Comparison of ENCODE assay signal across 7 mouse cellular contexts in genomic region chr11:62550227-62550685, GRCm38 (mm10). TPM values are rescaled to one million over a fixed set of nuclear protein-coding genes. Genes with fewer than 3 reads are reported as not detected.
A peak's percentile ranks its signal among the peaks of the same experiment; 100 is the strongest.
DNase-seq lines count a peak whose midpoint lies in the region; ATAC-seq and TF ChIP-seq lines count a peak whose summit lies in the region.

No protein-coding gene starts in this region.

- peaks cover 36% of the 10 kb centered on the region for H3K4me1 ChIP-seq in forebrain, embryonic 15.5 days
- H3K4me1 ChIP-seq in hindbrain, embryonic 15.5 days (replicated peaks), result peaks cover 38% of the 10 kb centered on the region

- H3K27ac ChIP-seq in forebrain, embryonic 15.5 days (replicated peaks), result peak overlapping the region; percentile 98
- H3K27ac ChIP-seq in hindbrain, embryonic 15.5 days (replicated peaks), result peak overlapping the region; percentile 99
- peak overlapping the region; percentile 100 for H3K27ac ChIP-seq in left cerebral cortex, adult 2 months

- peak overlapping the region; percentile 92 for H3K9ac ChIP-seq in forebrain, embryonic 15.5 days (replicated peaks)
- H3K9ac ChIP-seq in hindbrain, embryonic 15.5 days, result peak overlapping the region; percentile 96

- H3K9me3 ChIP-seq in forebrain, embryonic 15.5 days, result no peaks in the 10 kb centered on the region
- H3K9me3 ChIP-seq in hindbrain, embryonic 15.5 days, result no peaks in the 10 kb centered on the region

- peak; percentile 79 for DNase-seq in NIH3T3 (ENCODE audit: low read depth)
- DNase-seq in cerebellum, adult 11 months, result peak; percentile 38
- peak; percentile 29 to 38 for DNase-seq in left cerebral cortex, adult 2 months (ENCODE audit: extremely low spot score in 1 of 2, low spot score in 2 of 2)
- DNase-seq in lung, postnatal 4 days, result peak; percentile 77 to 79
- peak; percentile 27 for DNase-seq in right cerebral cortex, postnatal 14 days

- ATAC-seq in forebrain, embryonic 15.5 days (replicated peaks), result peak; percentile 28
- ATAC-seq in hindbrain, embryonic 15.5 days (ENCODE audit: low FRiP score, low read depth), result peak; percentile 17

- peak overlapping the region; percentile 58 for H3K4me2 ChIP-seq in forebrain, embryonic 15.5 days (replicated peaks)
- H3K4me2 ChIP-seq in hindbrain, embryonic 15.5 days, result peak overlapping the region; percentile 79

- no peak for TF ChIP-seq CTCF in left cerebral cortex, adult 2 months (IDR thresholded peaks at IDR 0.05)

- 2% methylated on average over 11 of the region's 11 CpGs for WGBS in forebrain, embryonic 15.5 days
- WGBS in hindbrain, embryonic 15.5 days, result 2% methylated on average over 11 of the region's 11 CpGs

- peak overlapping the region; percentile 64 for H3K4me3 ChIP-seq in forebrain, embryonic 15.5 days
- peak overlapping the region; percentile 76 for H3K4me3 ChIP-seq in hindbrain, embryonic 15.5 days
- H3K4me3 ChIP-seq in left cerebral cortex, adult 2 months, result peak overlapping the region; percentile 75

- intact Hi-C loops in left cerebral cortex, adult 2 months (cut with DNase I), result loop anchor here (2.0 kb wide), 1 partner anchor 93 kb away; no protein-coding TSS in a partner anchor

- peaks cover 19% of the 10 kb centered on the region for H3K36me3 ChIP-seq in forebrain, embryonic 15.5 days
- peaks cover 10% of the 10 kb centered on the region; the same call in 1 of the 2 replicates for H3K36me3 ChIP-seq in hindbrain, embryonic 15.5 days

- no peaks in the 10 kb centered on the region for H3K27me3 ChIP-seq in forebrain, embryonic 15.5 days
- H3K27me3 ChIP-seq in hindbrain, embryonic 15.5 days, result no peaks in the 10 kb centered on the region

RNA-seq across cellular contexts. Expression of gene Ubb, which starts 0.7 kb away (rescaled TPM):
- 4,659 and 4,677 TPM in 2 replicates for polyA plus RNA-seq in forebrain, embryonic 15.5 days (2015; fragmentation: Nextera tagmentation; extraction: Ambion mirVana)
- polyA plus RNA-seq in hindbrain, embryonic 15.5 days (2015; fragmentation: Nextera tagmentation; extraction: Ambion mirVana), result 4,365 and 4,386 TPM in 2 replicates
- 1,000 to 10,000 TPM; 1,603 to 1,693 TPM for total RNA-seq in left cerebral cortex, adult 2 months (2021)

RNA-seq across cellular contexts. Expression of gene Cenpv, which starts 11.2 kb away (rescaled TPM):
- 94.2 and 99.8 TPM in 2 replicates for polyA plus RNA-seq in forebrain, embryonic 15.5 days (2015; fragmentation: Nextera tagmentation; extraction: Ambion mirVana)
- polyA plus RNA-seq in hindbrain, embryonic 15.5 days (2015; fragmentation: Nextera tagmentation; extraction: Ambion mirVana), result 56.8 and 57.3 TPM in 2 replicates
- total RNA-seq in left cerebral cortex, adult 2 months (2021), result 10 to 100 TPM; 34.6 to 41.0 TPM

RNA-seq across cellular contexts. Expression of gene Trpv2, which starts 24.0 kb away (rescaled TPM):
- polyA plus RNA-seq in forebrain, embryonic 15.5 days (2015; fragmentation: Nextera tagmentation; extraction: Ambion mirVana), result 17.1 and 19.8 TPM in 2 replicates
- 30.9 and 31.2 TPM in 2 replicates for polyA plus RNA-seq in hindbrain, embryonic 15.5 days (2015; fragmentation: Nextera tagmentation; extraction: Ambion mirVana)
- 10 to 100 TPM; 17.1 to 18.7 TPM for total RNA-seq in left cerebral cortex, adult 2 months (2021)

Comparison
In these comparisons a context has a peak if more than half of its experiments do, and no peak if none do; other contexts are left out.
1. Peak in every context shown above with its lines: DNase-seq, ATAC-seq, H3K4me3 ChIP-seq and H3K27ac ChIP-seq.
2. DNase-seq: peak in every context shown above with its lines; median percentile 79 in NIH3T3; 78 in lung, postnatal 4 days; 38 in cerebellum, adult 11 months; 34 in left cerebral cortex, adult 2 months; 27 in right cerebral cortex, postnatal 14 days.